Mouse (Mus musculus) heart, postnatal 0 days (tissue): ENCODE measurements around the gene Smyd3. TPM values are rescaled to one million over a fixed set of nuclear protein-coding genes. Genes with fewer than 3 reads are reported as not detected.

Source experiments
- ATAC-seq: fragments of 200-750 bp; cut with Nextera tagmentation; 2 replicates; pipeline ENCODE4 v1.8.0; 2017; ENCODE audit warnings: low read depth, moderate number of reproducible peaks, moderate library complexity; ENCODE audit not compliant: insufficient read depth
- DNase-seq: peaks from one replicate; pipeline ENCODE4 v3.0.0-alpha.2; 2016; ENCODE audit warnings: low spot score
- H3K27ac ChIP-seq: fragments of 300-500 bp; sonication (generic); 2 replicates; pipeline ENCODE4 v1.5.1; 2014; ENCODE audit warnings: low read depth, mild to moderate bottlenecking
- H3K27me3 ChIP-seq: fragments of 300-500 bp; sonication (generic); 2 replicates; pipeline ENCODE4 v1.6.1; 2014; ENCODE audit warnings: low read length, mixed read lengths; ENCODE audit not compliant: control insufficient read depth, insufficient read depth
- H3K36me3 ChIP-seq: fragments of 300-500 bp; sonication (generic); replicated peaks from 2 replicates; pipeline ENCODE4 v1.6.1; 2014; ENCODE audit warnings: low read length, mixed read lengths; ENCODE audit not compliant: control insufficient read depth, insufficient read depth
- H3K4me1 ChIP-seq: fragments of 300-500 bp; sonication (generic); 2 replicates; pipeline ENCODE4 v1.6.1; 2014; ENCODE audit warnings: antibody characterized with exemption; ENCODE audit not compliant: control insufficient read depth, insufficient read depth
- H3K4me2 ChIP-seq: fragments of 300-500 bp; sonication (generic); 2 replicates; pipeline ENCODE4 v1.6.1; 2014; ENCODE audit warnings: low read depth, mild to moderate bottlenecking, low read length, moderate library complexity
- H3K4me3 ChIP-seq: fragments of 300-500 bp; sonication (generic); 2 replicates; pipeline ENCODE4 v1.5.1; 2014; ENCODE audit warnings: low read depth, low read length
- H3K9ac ChIP-seq: fragments of 300-500 bp; sonication (generic); replicated peaks from 2 replicates; pipeline ENCODE4 v1.6.1; 2014; ENCODE audit warnings: low read depth, low read length, mixed read lengths
- H3K9me3 ChIP-seq: fragments of 300-500 bp; sonication (generic); replicated peaks from 2 replicates; pipeline ENCODE4 v1.6.1; 2016; ENCODE audit warnings: low read length; ENCODE audit not compliant: control insufficient read depth
- CTCF ChIP-seq: IDR thresholded peaks from 2 replicates; pipeline ENCODE4 v1.5.1; 2016; ENCODE audit warnings: antibody characterized with exemption, control low read depth, low read depth
- EP300 ChIP-seq: IDR thresholded peaks from 2 replicates; pipeline ENCODE4 v1.6.1; 2016; ENCODE audit warnings: antibody characterized with exemption, low read depth
- WGBS: fragments of 180-500 bp; shearing (Covaris S2); extraction: QIAGEN DNeasy Blood & Tissue Kit; methylation state at CpG from one replicate; pipeline ENCODE4 v1.1.7; 2014; 5-methylcytosine and 5-hydroxymethylcytosine counted together
- polyA plus RNA-seq: library from polyadenylated mRNA; unstranded; fragments of >200 nt; fragmentation: Nextera tagmentation; extraction: Ambion mirVana; gene quantifications from 2 replicates; pipeline ENCODE4 v1.2.1, GENCODE M21; 2015
- total RNA-seq: library from RNA; depleted of rRNA; stranded (reverse); fragments of >200 nt; gene quantifications from 2 replicates; pipeline ENCODE4 v1.2.3, GENCODE M21; 2014; ENCODE audit warnings: low replicate concordance

Smyd3 gene
- total and polyA plus RNA-seq, 2 experiments from 2014 or later: 7.0 to 11.6 TPM

- 64% methylated on average over 11 of the region's 11 CpGs for WGBS
- H3K4me2 ChIP-seq: no peak overlapping the region
- no peaks in the 10 kb centered on the region for H3K9me3 ChIP-seq
- H3K4me1 ChIP-seq: no peaks in the 10 kb centered on the region
- H3K9ac ChIP-seq: no peak overlapping the region
- H3K36me3 ChIP-seq: no peaks in the 10 kb centered on the region
- no peak overlapping the region for H3K27ac ChIP-seq
- H3K27me3 ChIP-seq: no peaks in the 10 kb centered on the region
- no peak for TF ChIP-seq CTCF
- TF ChIP-seq EP300: no peak
- no peak for DNase-seq
- H3K4me3 ChIP-seq: no peak overlapping the region
- ATAC-seq: no peak
These were observed 395.2 kb downstream of the Smyd3 start for GRCm38 (mm10) chr1:179122476-179123229.

- Histone ChIP-seq H3K4me1 (no peaks in the 10 kb centered on the region), H3K4me3 (no peak overlapping the region), H3K27ac (no peak overlapping the region), H3K9me3 (no peaks in the 10 kb centered on the region), H3K4me2 (no peak overlapping the region), H3K36me3 (no peaks in the 10 kb centered on the region), H3K9ac (no peak overlapping the region), H3K27me3 (no peaks in the 10 kb centered on the region)
- DNase-seq: no peak
- ATAC-seq: no peak
- TF ChIP-seq EP300: no peak
- no peak for TF ChIP-seq CTCF
- WGBS: 83% methylated on average over 9 of the region's 9 CpGs
These were observed 397.4 kb downstream of the Smyd3 start for GRCm38 (mm10) chr1:179120217-179120966.

GRCm38 (mm10) chr1:179118673-179119072, 399.2 kb downstream of the Smyd3 start:
- Histone ChIP-seq H3K4me3 (no peak overlapping the region), H3K9ac (no peak overlapping the region), H3K4me1 (no peaks in the 10 kb centered on the region), H3K27me3 (no peaks in the 10 kb centered on the region), H3K27ac (no peak overlapping the region), H3K9me3 (no peaks in the 10 kb centered on the region), H3K36me3 (no peaks in the 10 kb centered on the region), H3K4me2 (no peak overlapping the region)
- ATAC-seq: no peak
- TF ChIP-seq CTCF (no peak), EP300 (no peak)
- 82% methylated on average over 7 of the region's 7 CpGs for WGBS
- no peak for DNase-seq

GRCm38 (mm10) chr1:179116729-179117663, 400.8 kb downstream of the Smyd3 start:
- no peaks in the 10 kb centered on the region for H3K9me3 ChIP-seq
- no peaks in the 10 kb centered on the region for H3K36me3 ChIP-seq
- H3K4me1 ChIP-seq: no peaks in the 10 kb centered on the region
- H3K4me2 ChIP-seq: no peak overlapping the region
- TF ChIP-seq EP300 (no peak), CTCF (no peak)
- H3K27me3 ChIP-seq: no peaks in the 10 kb centered on the region
- WGBS: 32% methylated on average over 10 of the region's 10 CpGs
- H3K27ac ChIP-seq: no peak overlapping the region
- DNase-seq: no peak
- ATAC-seq: no peak
- no peak overlapping the region for H3K9ac ChIP-seq
- H3K4me3 ChIP-seq: no peak overlapping the region

- DNase-seq (no peak), ATAC-seq (no peak)
- no peak overlapping the region for H3K9ac ChIP-seq
- no peak overlapping the region for H3K4me2 ChIP-seq
- 73% methylated on average over 7 of the region's 7 CpGs for WGBS
- H3K9me3 ChIP-seq: no peaks in the 10 kb centered on the region
- H3K27me3 ChIP-seq: no peaks in the 10 kb centered on the region
- H3K4me3 ChIP-seq: no peak overlapping the region
- H3K36me3 ChIP-seq: no peaks in the 10 kb centered on the region
- no peak overlapping the region for H3K27ac ChIP-seq
- TF ChIP-seq EP300: no peak
- TF ChIP-seq CTCF: no peak
- no peaks in the 10 kb centered on the region for H3K4me1 ChIP-seq
These were observed 402.9 kb downstream of the Smyd3 start for GRCm38 (mm10) chr1:179114833-179115495.
